Mouse (Mus musculus): ENCODE measurements around the gene Cxcl13. TPM values are rescaled to one million over a fixed set of nuclear protein-coding genes. Genes with fewer than 3 reads are reported as not detected.
A peak's percentile ranks its signal among the peaks of the same experiment; 100 is the strongest.
"Not testable (repeated sequence)": the region's sequence is repeated elsewhere in the genome, so short reads cannot be mapped to it uniquely, and the experiment has no call there.

Cxcl13 gene
- total and polyA plus RNA-seq, 2 experiments from 2014 or later = 0.30 TPM; not detected in 1

- H3K9me3 ChIP-seq (replicated peaks; ENCODE audit: control insufficient read depth, low read length) = no peaks in the 10 kb centered on the region
- no peak overlapping the region for H3K4me2 ChIP-seq (ENCODE audit: low read depth, low read length)
- 27% methylated on average over 6 of the region's 6 CpGs for WGBS
- H3K27ac ChIP-seq (ENCODE audit: low read depth) = no peak overlapping the region
- H3K36me3 ChIP-seq (replicated peaks; ENCODE audit: control insufficient read depth, insufficient read depth, low read length) = no peaks in the 10 kb centered on the region
- H3K4me3 ChIP-seq (ENCODE audit: low read depth, low read length) = no peak overlapping the region
- DNase-seq (ENCODE audit: low spot score) = peak; percentile 25
- ATAC-seq (ENCODE audit: insufficient read depth, low read depth) = no peak
- TF ChIP-seq EP300 (IDR thresholded peaks at IDR 0.05; ENCODE audit: low read depth) = no peak
- TF ChIP-seq CTCF (IDR thresholded peaks at IDR 0.05; ENCODE audit: low read depth) = peak; percentile 62
- no peaks in the 10 kb centered on the region for H3K4me1 ChIP-seq (ENCODE audit: control insufficient read depth, insufficient read depth)
- no peak overlapping the region for H3K9ac ChIP-seq (replicated peaks; ENCODE audit: low read depth, low read length)
- H3K27me3 ChIP-seq (ENCODE audit: control insufficient read depth, insufficient read depth, low read length) = no peaks in the 10 kb centered on the region
These were observed 14.1 kb downstream of the Cxcl13 start for GRCm38 (mm10) chr5:95970845-95971244.

DNA sequence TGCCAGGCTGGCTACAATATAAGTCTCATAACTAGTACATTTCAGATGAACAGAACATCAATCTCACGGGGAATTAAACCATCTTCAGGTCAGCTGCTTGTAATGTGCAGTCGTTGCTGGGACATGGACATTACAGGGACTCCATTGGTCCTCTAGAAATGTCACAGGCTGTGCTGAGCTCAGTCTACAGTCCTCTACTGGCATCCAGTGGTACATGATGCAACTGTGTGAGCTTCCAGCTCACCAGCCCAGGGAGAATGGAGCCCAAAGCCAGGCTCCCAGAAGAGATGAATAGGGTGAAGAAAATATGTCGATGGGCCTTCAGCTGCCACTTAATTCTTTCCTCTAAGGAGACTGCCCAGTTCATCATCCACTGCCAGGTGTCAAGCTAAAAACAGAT, 15.5 kb downstream of the Cxcl13 start:
- no peak overlapping the region for H3K9ac ChIP-seq (replicated peaks; ENCODE audit: low read depth, low read length)
- H3K4me1 ChIP-seq (ENCODE audit: control insufficient read depth, insufficient read depth) = no peaks in the 10 kb centered on the region
- no peak overlapping the region for H3K4me3 ChIP-seq (ENCODE audit: low read depth, low read length)
- DNase-seq (ENCODE audit: low spot score) (no peak), ATAC-seq (ENCODE audit: insufficient read depth, low read depth) (no peak)
- WGBS = 70% methylated on average over 3 of the region's 3 CpGs
- TF ChIP-seq CTCF (IDR thresholded peaks at IDR 0.05; ENCODE audit: low read depth) (no peak), EP300 (IDR thresholded peaks at IDR 0.05; ENCODE audit: low read depth) (no peak)
- no peaks in the 10 kb centered on the region for H3K9me3 ChIP-seq (replicated peaks; ENCODE audit: control insufficient read depth, low read length)
- no peaks in the 10 kb centered on the region for H3K27me3 ChIP-seq (ENCODE audit: control insufficient read depth, insufficient read depth, low read length)
- no peak overlapping the region for H3K27ac ChIP-seq (ENCODE audit: low read depth)
- no peak overlapping the region for H3K4me2 ChIP-seq (ENCODE audit: low read depth, low read length)
- no peaks in the 10 kb centered on the region for H3K36me3 ChIP-seq (replicated peaks; ENCODE audit: control insufficient read depth, insufficient read depth, low read length)

- H3K4me3 ChIP-seq (ENCODE audit: low read depth, low read length) = peak overlapping the region; percentile 15; the same call in 1 of the 2 replicates
- not testable (repeated sequence) for H3K27ac ChIP-seq (ENCODE audit: low read depth); H3K9ac ChIP-seq (replicated peaks; ENCODE audit: low read depth, low read length); H3K4me1 ChIP-seq (ENCODE audit: control insufficient read depth, insufficient read depth); DNase-seq (ENCODE audit: low spot score); ATAC-seq (ENCODE audit: insufficient read depth, low read depth); H3K27me3 ChIP-seq (ENCODE audit: control insufficient read depth, insufficient read depth, low read length); H3K9me3 ChIP-seq (replicated peaks; ENCODE audit: control insufficient read depth, low read length); H3K36me3 ChIP-seq (replicated peaks; ENCODE audit: control insufficient read depth, insufficient read depth, low read length)
- WGBS = 33% methylated on average over 34 of the region's 34 CpGs
- H3K4me2 ChIP-seq (ENCODE audit: low read depth, low read length) = peak overlapping the region; percentile 40
These were observed 17.1 kb downstream of the Cxcl13 start for GRCm38 (mm10) chr5:95973806-95974205.

DNA sequence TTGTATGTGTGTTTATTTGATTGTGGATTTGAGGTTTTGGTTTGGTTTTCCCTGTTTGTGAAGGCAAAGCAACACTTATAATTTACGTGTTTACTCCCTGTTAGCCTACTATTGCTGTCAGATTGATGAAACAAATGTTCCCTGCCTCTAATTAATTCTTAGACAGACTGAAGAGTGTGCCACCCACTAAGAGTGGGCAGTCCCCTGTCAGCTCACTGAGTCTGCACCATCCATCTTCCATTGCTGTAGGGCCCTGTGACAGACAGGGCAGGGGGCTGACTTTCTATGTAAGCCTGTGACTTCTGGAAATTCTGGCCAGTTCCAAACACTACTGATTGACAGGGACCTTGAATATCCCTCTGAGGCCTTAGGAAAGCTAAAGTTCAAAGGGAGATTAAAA, 19.5 kb downstream of the Cxcl13 start:
- no peak for ATAC-seq (ENCODE audit: insufficient read depth, low read depth)
- Histone ChIP-seq H3K9me3 (replicated peaks; ENCODE audit: control insufficient read depth, low read length) (no peaks in the 10 kb centered on the region), H3K27me3 (ENCODE audit: control insufficient read depth, insufficient read depth, low read length) (no peaks in the 10 kb centered on the region), H3K27ac (ENCODE audit: low read depth) (no peak overlapping the region), H3K36me3 (replicated peaks; ENCODE audit: control insufficient read depth, insufficient read depth, low read length) (no peaks in the 10 kb centered on the region), H3K9ac (replicated peaks; ENCODE audit: low read depth, low read length) (no peak overlapping the region), H3K4me2 (ENCODE audit: low read depth, low read length) (no peak overlapping the region), H3K4me1 (ENCODE audit: control insufficient read depth, insufficient read depth) (no peaks in the 10 kb centered on the region), H3K4me3 (ENCODE audit: low read depth, low read length) (no peak overlapping the region)
- TF ChIP-seq CTCF (IDR thresholded peaks at IDR 0.05; ENCODE audit: low read depth) = no peak
- TF ChIP-seq EP300 (IDR thresholded peaks at IDR 0.05; ENCODE audit: low read depth) = no peak
- whole genome bisulfite sequencing = 71% methylated on average over 1 of the region's 1 CpGs
- DNase-seq (ENCODE audit: low spot score) = no peak

GRCm38 (mm10) chr5:95983797-95984486, 27.2 kb downstream of the Cxcl13 start:
- no peak overlapping the region for H3K4me3 ChIP-seq (ENCODE audit: low read depth, low read length)
- no peak overlapping the region for H3K4me2 ChIP-seq (ENCODE audit: low read depth, low read length)
- no peaks in the 10 kb centered on the region for H3K9me3 ChIP-seq (replicated peaks; ENCODE audit: control insufficient read depth, low read length)
- no peak for ATAC-seq (ENCODE audit: insufficient read depth, low read depth)
- H3K27me3 ChIP-seq (ENCODE audit: control insufficient read depth, insufficient read depth, low read length) = no peaks in the 10 kb centered on the region
- 67% methylated on average over 5 of the region's 5 CpGs for WGBS
- H3K9ac ChIP-seq (replicated peaks; ENCODE audit: low read depth, low read length) = no peak overlapping the region
- H3K4me1 ChIP-seq (ENCODE audit: control insufficient read depth, insufficient read depth) = no peaks in the 10 kb centered on the region
- no peak for DNase-seq (ENCODE audit: low spot score)
- H3K27ac ChIP-seq (ENCODE audit: low read depth) = no peak overlapping the region
- no peak for TF ChIP-seq CTCF (IDR thresholded peaks at IDR 0.05; ENCODE audit: low read depth)
- no peak for TF ChIP-seq EP300 (IDR thresholded peaks at IDR 0.05; ENCODE audit: low read depth)
- H3K36me3 ChIP-seq (replicated peaks; ENCODE audit: control insufficient read depth, insufficient read depth, low read length) = no peaks in the 10 kb centered on the region

Data from heart, postnatal 0 days (tissue).